Mouse (Mus musculus): ENCODE data around the gene Mrpl20. TPM values are rescaled to one million over a fixed set of nuclear protein-coding genes. Genes with fewer than 3 reads are reported as not detected.
A peak's percentile ranks its signal among the peaks of the same experiment; 100 is the strongest.

Gene Mrpl20
- polyA plus RNA-seq, 1 experiment, result 262 TPM

DNA sequence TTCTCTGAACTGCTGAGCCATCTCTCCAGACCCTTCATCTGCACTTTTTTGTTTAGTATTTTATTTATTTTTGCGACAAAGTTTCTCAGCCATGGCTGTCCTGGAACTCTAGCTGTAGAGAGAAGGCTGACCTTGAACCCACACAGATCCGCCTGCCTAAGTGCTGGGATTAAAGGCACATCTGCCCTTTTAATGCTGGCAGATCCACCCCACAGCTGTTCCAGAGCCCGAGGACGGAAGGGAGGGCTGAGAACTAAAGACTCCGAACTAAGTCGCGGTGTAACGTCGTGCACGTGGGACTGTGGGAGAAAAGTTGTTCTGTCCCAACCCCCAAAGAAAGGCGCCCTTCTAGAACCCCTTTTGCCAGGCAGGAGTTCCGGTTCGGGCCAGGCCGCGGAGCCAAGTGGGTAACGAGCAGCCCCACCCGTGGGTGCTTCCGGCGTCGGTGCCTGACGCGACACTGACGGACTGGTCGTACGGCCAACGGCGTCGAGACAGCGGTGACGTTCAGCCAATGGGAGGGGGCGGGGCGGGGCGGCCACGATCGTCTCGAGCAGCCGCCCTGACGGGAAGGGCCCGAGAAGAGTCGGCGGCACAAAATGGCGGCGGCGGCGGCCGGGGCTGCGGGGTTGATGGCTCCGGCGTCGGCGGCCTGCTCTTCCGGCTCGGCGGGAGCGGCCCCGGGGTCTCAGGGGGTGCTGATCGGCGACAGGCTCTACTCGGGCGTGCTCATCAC lies 9.4 kb downstream of the Mrpl20 start, which contains the start of gene Ccnl2:
Gene Ccnl2 (plus strand): TSS at position 561 of the 736 bp plus-strand sequence.
- TF ChIP-seq FOSL1 (IDR thresholded peaks at IDR 0.05; ENCODE audit: insufficient read depth, low read length, poor library complexity, severe bottlenecking) (no peak), MAX (IDR thresholded peaks at IDR 0.05) (peak; percentile 88)
- H3K27me3 ChIP-seq (ENCODE audit: control insufficient read depth, insufficient read depth, insufficient read length), result no peaks in the 10 kb centered on the region
- H3ac ChIP-seq (ENCODE audit: control insufficient read depth, insufficient read length, low read depth), result peak within 1 kb of the TSS; percentile 99
- H3K79me3 ChIP-seq (ENCODE audit: low read depth), result peaks cover 42% of the 10 kb centered on the region
- H3K36me3 ChIP-seq (ENCODE audit: control insufficient read depth, insufficient read depth), result peaks cover 69% of the 10 kb centered on the region
- H3K4me3 ChIP-seq (ENCODE audit: insufficient read depth, poor library complexity, severe bottlenecking), result peak within 1 kb of the TSS; percentile 55
- H3K79me2 ChIP-seq (ENCODE audit: control insufficient read depth, insufficient read depth), result peaks cover 72% of the 10 kb centered on the region

DNA sequence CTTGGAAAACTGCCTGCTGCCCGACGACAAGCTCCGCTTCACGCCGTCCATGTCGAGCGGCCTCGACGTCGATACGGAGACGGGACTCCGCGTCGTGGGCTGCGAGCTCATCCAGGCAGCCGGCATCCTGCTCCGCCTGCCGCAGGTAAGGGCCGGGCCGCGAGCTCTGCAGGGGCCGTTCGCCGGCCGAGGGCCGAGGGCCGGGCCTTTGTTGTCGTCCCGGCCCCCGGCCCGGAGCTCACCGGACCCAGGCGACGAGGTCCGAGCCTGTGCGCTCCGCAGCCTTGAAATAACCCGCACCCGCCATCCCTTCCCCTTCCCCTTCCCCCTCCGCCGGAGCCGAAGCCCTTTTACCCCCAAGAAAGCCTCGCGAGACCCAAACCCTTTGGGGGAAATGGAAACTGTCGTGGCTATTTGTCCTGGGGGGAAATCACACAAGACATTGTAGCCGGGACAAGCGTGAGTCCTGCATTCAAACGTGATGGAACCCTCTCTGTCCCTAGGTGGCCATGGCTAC lies 10.0 kb downstream of the Mrpl20 start:
- TF ChIP-seq USF1 (IDR thresholded peaks at IDR 0.05; ENCODE audit: low read depth) (no peak), MYOG (IDR thresholded peaks at IDR 0.05; ENCODE audit: control insufficient read depth, extremely low read depth, insufficient read length) (no peak), FOSL1 (IDR thresholded peaks at IDR 0.05; ENCODE audit: insufficient read depth, low read length, poor library complexity, severe bottlenecking) (no peak), CEBPB (IDR thresholded peaks at IDR 0.05; ENCODE audit: low read depth) (no peak), CTCF (IDR thresholded peaks at IDR 0.05; ENCODE audit: control insufficient read depth, insufficient read depth, insufficient read length) (no peak), MYOD1 (IDR thresholded peaks at IDR 0.05; ENCODE audit: control insufficient read depth, insufficient read length, low read depth) (no peak), MAX (IDR thresholded peaks at IDR 0.05) (no peak)
- H3K79me2 ChIP-seq (ENCODE audit: control insufficient read depth, insufficient read depth), result peaks cover 73% of the 10 kb centered on the region
- H3K79me3 ChIP-seq (ENCODE audit: low read depth), result peaks cover 47% of the 10 kb centered on the region
- peak overlapping the region; percentile 55 for H3K4me3 ChIP-seq (ENCODE audit: insufficient read depth, poor library complexity, severe bottlenecking)
- peak overlapping the region; percentile 99 for H3ac ChIP-seq (ENCODE audit: control insufficient read depth, insufficient read length, low read depth)
- peaks cover 73% of the 10 kb centered on the region for H3K36me3 ChIP-seq (ENCODE audit: control insufficient read depth, insufficient read depth)
- no peaks in the 10 kb centered on the region for H3K27me3 ChIP-seq (ENCODE audit: control insufficient read depth, insufficient read depth, insufficient read length)

DNA sequence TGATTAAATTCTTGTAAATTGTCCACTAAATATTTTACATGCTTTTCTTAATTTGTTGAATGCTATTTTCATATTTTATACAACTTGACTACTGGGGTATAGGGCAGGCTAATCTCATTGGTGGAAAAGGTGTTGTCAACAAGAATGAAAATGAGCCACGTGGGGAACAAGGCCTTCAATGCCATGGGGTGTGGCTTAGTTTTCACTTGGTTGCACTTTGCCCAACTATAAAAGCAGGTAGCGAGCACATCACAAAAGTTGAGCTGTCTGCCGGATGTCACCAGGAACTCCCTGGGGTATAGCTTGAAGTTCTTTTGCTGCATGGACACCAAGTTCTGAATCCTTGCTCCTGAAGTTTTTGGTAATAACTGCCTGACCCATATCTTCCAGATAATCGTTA lies 14.9 kb downstream of the Mrpl20 start:
- Histone ChIP-seq H3K36me3 (ENCODE audit: control insufficient read depth, insufficient read depth) (peaks cover 84% of the 10 kb centered on the region), H3K79me2 (ENCODE audit: control insufficient read depth, insufficient read depth) (peaks cover 99% of the 10 kb centered on the region), H3ac (ENCODE audit: control insufficient read depth, insufficient read length, low read depth) (no peak overlapping the region), H3K4me3 (ENCODE audit: insufficient read depth, poor library complexity, severe bottlenecking) (no peak overlapping the region), H3K27me3 (ENCODE audit: control insufficient read depth, insufficient read depth, insufficient read length) (no peaks in the 10 kb centered on the region), H3K79me3 (ENCODE audit: low read depth) (peaks cover 72% of the 10 kb centered on the region)
- TF ChIP-seq CEBPB (IDR thresholded peaks at IDR 0.05; ENCODE audit: low read depth) (no peak), MYOG (IDR thresholded peaks at IDR 0.05; ENCODE audit: control insufficient read depth, extremely low read depth, insufficient read length) (no peak), MYOD1 (IDR thresholded peaks at IDR 0.05; ENCODE audit: control insufficient read depth, insufficient read length, low read depth) (no peak), FOSL1 (IDR thresholded peaks at IDR 0.05; ENCODE audit: insufficient read depth, low read length, poor library complexity, severe bottlenecking) (no peak), CTCF (IDR thresholded peaks at IDR 0.05; ENCODE audit: control insufficient read depth, insufficient read depth, insufficient read length) (no peak), USF1 (IDR thresholded peaks at IDR 0.05; ENCODE audit: low read depth) (no peak), MAX (IDR thresholded peaks at IDR 0.05) (no peak)

DNA sequence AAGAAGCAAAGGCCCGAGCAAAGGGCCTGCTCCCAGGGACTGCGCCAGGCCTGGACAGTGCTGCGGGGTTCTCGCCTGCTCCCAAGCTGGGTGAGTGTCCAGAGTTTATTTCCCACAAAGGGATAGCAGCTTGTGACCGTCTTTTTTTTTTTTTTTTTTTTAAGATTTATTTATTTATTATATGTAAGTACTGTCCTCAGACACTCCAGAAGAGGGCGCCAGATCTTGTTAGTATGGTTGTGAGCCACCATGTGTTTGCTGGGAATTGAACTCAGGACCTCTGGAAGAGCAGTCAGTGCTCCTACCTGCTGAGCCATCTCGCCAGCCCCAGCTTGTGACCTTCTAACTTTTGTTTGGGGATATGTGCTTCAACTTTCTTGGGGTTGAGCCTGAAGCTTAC lies 18.3 kb downstream of the Mrpl20 start:
- Histone ChIP-seq H3ac (ENCODE audit: control insufficient read depth, insufficient read length, low read depth) (no peak overlapping the region), H3K4me3 (ENCODE audit: insufficient read depth, poor library complexity, severe bottlenecking) (no peak overlapping the region), H3K27me3 (ENCODE audit: control insufficient read depth, insufficient read depth, insufficient read length) (no peaks in the 10 kb centered on the region), H3K36me3 (ENCODE audit: control insufficient read depth, insufficient read depth) (peaks cover 97% of the 10 kb centered on the region), H3K79me2 (ENCODE audit: control insufficient read depth, insufficient read depth) (peaks cover 89% of the 10 kb centered on the region), H3K79me3 (ENCODE audit: low read depth) (peaks cover 58% of the 10 kb centered on the region)
- no peak for TF ChIP-seq CTCF (IDR thresholded peaks at IDR 0.05; ENCODE audit: control insufficient read depth, insufficient read depth, insufficient read length)
- no peak for TF ChIP-seq CEBPB (IDR thresholded peaks at IDR 0.05; ENCODE audit: low read depth)
- TF ChIP-seq MAX (IDR thresholded peaks at IDR 0.05), result no peak
- no peak for TF ChIP-seq USF1 (IDR thresholded peaks at IDR 0.05; ENCODE audit: low read depth)
- no peak for TF ChIP-seq MYOD1 (IDR thresholded peaks at IDR 0.05; ENCODE audit: control insufficient read depth, insufficient read length, low read depth)
- TF ChIP-seq FOSL1 (IDR thresholded peaks at IDR 0.05; ENCODE audit: insufficient read depth, low read length, poor library complexity, severe bottlenecking), result no peak
- no peak for TF ChIP-seq MYOG (IDR thresholded peaks at IDR 0.05; ENCODE audit: control insufficient read depth, extremely low read depth, insufficient read length)

DNA sequence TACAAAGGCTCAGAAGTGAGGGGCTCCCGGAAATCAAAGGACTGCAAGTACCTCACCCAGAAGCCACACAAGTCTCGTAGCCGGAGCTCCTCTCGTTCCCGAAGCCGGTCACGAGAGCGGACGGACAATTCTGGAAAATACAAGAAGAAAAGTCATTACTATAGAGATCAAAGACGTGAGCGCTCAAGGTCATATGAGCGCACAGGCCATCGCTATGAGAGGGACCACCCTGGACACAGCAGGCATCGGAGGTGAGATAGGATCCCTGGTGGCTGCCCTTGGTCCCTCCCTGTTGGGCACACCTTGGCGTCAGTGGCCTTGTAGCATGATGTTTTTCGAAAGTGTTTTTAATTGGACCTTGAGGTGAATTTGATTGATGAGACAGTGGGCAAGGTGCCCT lies 20.8 kb downstream of the Mrpl20 start:
- Histone ChIP-seq H3K79me2 (ENCODE audit: control insufficient read depth, insufficient read depth) (peaks cover 64% of the 10 kb centered on the region), H3K36me3 (ENCODE audit: control insufficient read depth, insufficient read depth) (peaks cover 93% of the 10 kb centered on the region), H3K79me3 (ENCODE audit: low read depth) (peaks cover 36% of the 10 kb centered on the region), H3ac (ENCODE audit: control insufficient read depth, insufficient read length, low read depth) (no peak overlapping the region), H3K4me3 (ENCODE audit: insufficient read depth, poor library complexity, severe bottlenecking) (no peak overlapping the region), H3K27me3 (ENCODE audit: control insufficient read depth, insufficient read depth, insufficient read length) (no peaks in the 10 kb centered on the region)
- no peak for TF ChIP-seq USF1 (IDR thresholded peaks at IDR 0.05; ENCODE audit: low read depth)
- no peak for TF ChIP-seq CEBPB (IDR thresholded peaks at IDR 0.05; ENCODE audit: low read depth)
- no peak for TF ChIP-seq MAX (IDR thresholded peaks at IDR 0.05)
- TF ChIP-seq MYOG (IDR thresholded peaks at IDR 0.05; ENCODE audit: control insufficient read depth, extremely low read depth, insufficient read length), result no peak
- TF ChIP-seq FOSL1 (IDR thresholded peaks at IDR 0.05; ENCODE audit: insufficient read depth, low read length, poor library complexity, severe bottlenecking), result no peak
- no peak for TF ChIP-seq MYOD1 (IDR thresholded peaks at IDR 0.05; ENCODE audit: control insufficient read depth, insufficient read length, low read depth)

All from C2C12 (cell line).